Mouse (Mus musculus): ENCODE results near the gene Sirt4. TPM values are rescaled to one million over a fixed set of nuclear protein-coding genes. Genes with fewer than 3 reads are reported as not detected.

Sirt4 gene
- 9.0 and 13.2 TPM in 2 replicates for polyA plus RNA-seq (2011; ENCODE audit: insufficient read depth, insufficient read length, low replicate concordance, missing spikeins)

- Histone ChIP-seq H3K4me3 (replicated peaks; ENCODE audit: control insufficient read depth, low read depth, low read length) (peak within 1 kb of the TSS; percentile 68), H3K27ac (ENCODE audit: control insufficient read depth, insufficient read depth, low read depth, low read length, poor library complexity) (0 out of 2 replicates have a peak within 1 kb of the TSS, but pooled peaks have one; percentile 7), H3K4me1 (ENCODE audit: control insufficient read depth, insufficient read depth, low read length) (peaks cover 2% of the 10 kb centered on the region)
- TF ChIP-seq CTCF (IDR thresholded peaks at IDR 0.05; ENCODE audit: control insufficient read depth, insufficient read depth, low read length) = no peak
- 4% methylated on average over 30 of the region's 30 CpGs for WGBS
Observed at GRCm38 (mm10) chr5:115483947-115484920, at the start of gene Sirt4. TSS of gene Sirt4 (minus strand) at chr5:115484725.

GRCm38 (mm10) chr5:115531671-115532270, 47.2 kb upstream of the Sirt4 start:
- TF ChIP-seq POLR2A (IDR thresholded peaks at IDR 0.05; ENCODE audit: borderline replicate concordance, control insufficient read depth, low read depth, low read length) = no peak
- no peak for TF ChIP-seq CTCF (IDR thresholded peaks at IDR 0.05; ENCODE audit: control insufficient read depth, insufficient read depth, low read length)

GRCm38 (mm10) chr5:115530447-115530809, 45.9 kb upstream of the Sirt4 start:
- TF ChIP-seq POLR2A (IDR thresholded peaks at IDR 0.05; ENCODE audit: borderline replicate concordance, control insufficient read depth, low read depth, low read length) (no peak), CTCF (IDR thresholded peaks at IDR 0.05; ENCODE audit: control insufficient read depth, insufficient read depth, low read length) (no peak)
- no peak overlapping the region for H3K4me3 ChIP-seq (replicated peaks; ENCODE audit: control insufficient read depth, low read depth, low read length)
- H3K4me1 ChIP-seq (ENCODE audit: control insufficient read depth, insufficient read depth, low read length) = peaks cover 20% of the 10 kb centered on the region
- WGBS = 3% methylated on average over 8 of the region's 8 CpGs
- H3K27ac ChIP-seq (ENCODE audit: control insufficient read depth, insufficient read depth, low read depth, low read length, poor library complexity) = peak overlapping the region; percentile 74

More at GRCm38 (mm10) chr5:115531671-115532270, 47.2 kb upstream of the Sirt4 start:
- WGBS = 49% methylated on average over 18 of the region's 18 CpGs
- no peak overlapping the region for H3K4me3 ChIP-seq (replicated peaks; ENCODE audit: control insufficient read depth, low read depth, low read length)
- H3K27ac ChIP-seq (ENCODE audit: control insufficient read depth, insufficient read depth, low read depth, low read length, poor library complexity) = peak overlapping the region; percentile 33; the same call in 1 of the 2 replicates
- peaks cover 23% of the 10 kb centered on the region for H3K4me1 ChIP-seq (ENCODE audit: control insufficient read depth, insufficient read depth, low read length)

GRCm38 (mm10) chr5:115529742-115530446, 45.4 kb upstream of the Sirt4 start:
- H3K4me3 ChIP-seq (replicated peaks; ENCODE audit: control insufficient read depth, low read depth, low read length) = no peak overlapping the region
- peak overlapping the region; percentile 74 for H3K27ac ChIP-seq (ENCODE audit: control insufficient read depth, insufficient read depth, low read depth, low read length, poor library complexity)
- TF ChIP-seq CTCF (IDR thresholded peaks at IDR 0.05; ENCODE audit: control insufficient read depth, insufficient read depth, low read length) (no peak), POLR2A (IDR thresholded peaks at IDR 0.05; ENCODE audit: borderline replicate concordance, control insufficient read depth, low read depth, low read length) (0 out of 2 replicates have a peak, but pooled peaks have one; percentile 21)
- peaks cover 20% of the 10 kb centered on the region for H3K4me1 ChIP-seq (ENCODE audit: control insufficient read depth, insufficient read depth, low read length)
- WGBS = 11% methylated on average over 7 of the region's 7 CpGs

- TF ChIP-seq POLR2A (IDR thresholded peaks at IDR 0.05; ENCODE audit: borderline replicate concordance, control insufficient read depth, low read depth, low read length) = no peak
- TF ChIP-seq CTCF (IDR thresholded peaks at IDR 0.05; ENCODE audit: control insufficient read depth, insufficient read depth, low read length) = no peak
- 56% methylated on average over 8 of the region's 8 CpGs for WGBS
- peak overlapping the region; percentile 74 for H3K27ac ChIP-seq (ENCODE audit: control insufficient read depth, insufficient read depth, low read depth, low read length, poor library complexity)
- H3K4me1 ChIP-seq (ENCODE audit: control insufficient read depth, insufficient read depth, low read length) = peaks cover 23% of the 10 kb centered on the region
- no peak overlapping the region for H3K4me3 ChIP-seq (replicated peaks; ENCODE audit: control insufficient read depth, low read depth, low read length)
Observed at GRCm38 (mm10) chr5:115529364-115529741, 44.8 kb upstream of the Sirt4 start.

- H3K4me3 ChIP-seq (replicated peaks; ENCODE audit: control insufficient read depth, low read depth, low read length) = no peak overlapping the region
- no peak overlapping the region for H3K27ac ChIP-seq (ENCODE audit: control insufficient read depth, insufficient read depth, low read depth, low read length, poor library complexity)
- no peak for TF ChIP-seq POLR2A (IDR thresholded peaks at IDR 0.05; ENCODE audit: borderline replicate concordance, control insufficient read depth, low read depth, low read length)
- TF ChIP-seq CTCF (IDR thresholded peaks at IDR 0.05; ENCODE audit: control insufficient read depth, insufficient read depth, low read length) = no peak
- peaks cover 23% of the 10 kb centered on the region for H3K4me1 ChIP-seq (ENCODE audit: control insufficient read depth, insufficient read depth, low read length)
- WGBS = 69% methylated on average over 5 of the region's 5 CpGs
Observed at GRCm38 (mm10) chr5:115528128-115528527, 43.6 kb upstream of the Sirt4 start.

- H3K27ac ChIP-seq (ENCODE audit: control insufficient read depth, insufficient read depth, low read depth, low read length, poor library complexity) = no peak overlapping the region
- H3K4me3 ChIP-seq (replicated peaks; ENCODE audit: control insufficient read depth, low read depth, low read length) = no peak overlapping the region
- 83% methylated on average over 17 of the region's 17 CpGs for WGBS
- H3K4me1 ChIP-seq (ENCODE audit: control insufficient read depth, insufficient read depth, low read length) = peaks cover 19% of the 10 kb centered on the region
- TF ChIP-seq POLR2A (IDR thresholded peaks at IDR 0.05; ENCODE audit: borderline replicate concordance, control insufficient read depth, low read depth, low read length) (no peak), CTCF (IDR thresholded peaks at IDR 0.05; ENCODE audit: control insufficient read depth, insufficient read depth, low read length) (no peak)
Observed at GRCm38 (mm10) chr5:115526456-115527202, 42.1 kb upstream of the Sirt4 start.
